Comparison of ENCODE assay signal across 7 mouse cellular contexts in genomic region chr17:45556514-45557245, GRCm38 (mm10). TPM values are rescaled to one million over a fixed set of nuclear protein-coding genes. Genes with fewer than 3 reads are reported as not detected.
DNase-seq lines count a peak whose midpoint lies in the region; ATAC-seq and TF ChIP-seq lines count a peak whose summit lies in the region.

No protein-coding gene starts in this region.

- TF ChIP-seq POLR2A in thymus, adult 2 months (IDR thresholded peaks at IDR 0.05; ENCODE audit: control insufficient read depth, extremely low read depth, insufficient read depth, low read length, poor library complexity): no peak

- H3K4me2 ChIP-seq in heart, embryonic 15.5 days: peak overlapping the region; percentile 77

- peaks cover 33% of the 10 kb centered on the region for H3K4me1 ChIP-seq in thymus, adult 2 months (replicated peaks; ENCODE audit: control insufficient read depth, insufficient read depth, low read length)
- H3K4me1 ChIP-seq in heart, embryonic 15.5 days (replicated peaks): peaks cover 26% of the 10 kb centered on the region

- peak overlapping the region; percentile 91 for H3K27ac ChIP-seq in thymus, adult 2 months (ENCODE audit: control insufficient read depth, insufficient read depth, low read length)
- H3K27ac ChIP-seq in heart, embryonic 15.5 days: no peak overlapping the region
- H3K27ac ChIP-seq in macrophage: peak overlapping the region; percentile 37

- no peaks in the 10 kb centered on the region for H3K9me3 ChIP-seq in heart, embryonic 15.5 days (replicated peaks)

- H3K27me3 ChIP-seq in thymus, adult 2 months (ENCODE audit: control insufficient read depth, insufficient read depth, low read length): no peaks in the 10 kb centered on the region
- H3K27me3 ChIP-seq in heart, embryonic 15.5 days: peaks cover 28% of the 10 kb centered on the region

- WGBS in thymus, adult 2 months: under 1% methylated on average over 3 of the region's 3 CpGs
- 57% methylated on average over 3 of the region's 3 CpGs for WGBS in heart, embryonic 15.5 days
- 3% methylated on average over 3 of the region's 3 CpGs for WGBS in macrophage (ENCODE audit: missing documents)

- peak overlapping the region; percentile 62; the same call in 1 of the 2 replicates for H3K9ac ChIP-seq in heart, embryonic 15.5 days

- peak; percentile 52 for DNase-seq in thymus, adult 2 months
- no peak for DNase-seq in thymus, postnatal 10 days (ENCODE audit: low spot score in 2 of 2)
- DNase-seq in thymus, postnatal 4 days: peak; percentile 48
- no peak for DNase-seq in MN1 (ENCODE audit: low spot score)
- no peak for DNase-seq in right cerebral cortex, postnatal 10 days (ENCODE audit: low spot score in 2 of 2)

- peak overlapping the region; percentile 97 for H3K4me3 ChIP-seq in thymus, adult 2 months (ENCODE audit: control insufficient read depth, insufficient read depth, low read length)
- H3K4me3 ChIP-seq in heart, embryonic 15.5 days: peak overlapping the region; percentile 51
- H3K4me3 ChIP-seq in macrophage (ENCODE audit: inconsistent target): peak overlapping the region; percentile 60

- H3K36me3 ChIP-seq in thymus, adult 2 months (ENCODE audit: control insufficient read depth, insufficient read depth, low read length): 0 out of 2 replicates have a peak, but pooled peaks cover 12% of the 10 kb centered on the region
- H3K36me3 ChIP-seq in heart, embryonic 15.5 days: no peaks in the 10 kb centered on the region
- H3K36me3 ChIP-seq in macrophage (ENCODE audit: inconsistent target): peaks cover 15% of the 10 kb centered on the region; the same call in 1 of the 2 replicates

- TF ChIP-seq CTCF in thymus, adult 2 months (IDR thresholded peaks at IDR 0.05; ENCODE audit: borderline replicate concordance, control insufficient read depth, extremely low read depth, insufficient read depth, low read length, poor library complexity): no peak

- no peak for ATAC-seq in heart, embryonic 15.5 days (replicated peaks; ENCODE audit: insufficient number of reproducible peaks, insufficient read depth, low FRiP score, low read depth)

- H3K79me2 ChIP-seq in macrophage (ENCODE audit: inconsistent target): peaks cover 7% of the 10 kb centered on the region; the same call in 1 of the 2 replicates

RNA-seq across cellular contexts. Expression of gene Nfkbie, which starts 1.2 kb away (rescaled TPM):
- 64.5 and 77.4 TPM in 2 replicates for polyA plus RNA-seq in thymus, adult 2 months (2012; rRNA removed)
- 3.0 and 6.8 TPM in 2 replicates for polyA plus RNA-seq in heart, embryonic 15.5 days (2015; fragmentation: Nextera tagmentation; extraction: Ambion mirVana)
- 100 to 1,000 TPM in 18 of 26 experiments, 10 to 100 TPM in 8; 11.3 to 677 (median 279) TPM for total RNA-seq in macrophage (2018; cell fraction: chromatin; rRNA removed)
- total RNA-seq in macrophage (2018; cell fraction: cytosol; rRNA removed): 100 to 1,000 TPM in 8 of 26 experiments, 10 to 100 TPM in 16, 1 to 10 TPM in 2; 7.9 to 269 (median 43.5) TPM
- 100 to 1,000 TPM in 19 of 26 experiments, 10 to 100 TPM in 6, 1 to 10 TPM in 1; 9.8 to 645 (median 296) TPM for total RNA-seq in macrophage (2018; cell fraction: nucleus; rRNA removed)
- polyA plus RNA-seq in macrophage (2018): 5.5 to 11.3 TPM (median 9.9 TPM) in 3 replicates

RNA-seq across cellular contexts. Expression of gene Slc35b2, which starts 7.0 kb away (rescaled TPM):
- polyA plus RNA-seq in thymus, adult 2 months (2012; rRNA removed): 135 and 137 TPM in 2 replicates
- 75.8 and 98.4 TPM in 2 replicates for polyA plus RNA-seq in heart, embryonic 15.5 days (2015; fragmentation: Nextera tagmentation; extraction: Ambion mirVana)
- 100 to 1,000 TPM in 12 of 26 experiments, 10 to 100 TPM in 14; 21.2 to 410 (median 74.1) TPM for total RNA-seq in macrophage (2018; cell fraction: chromatin; rRNA removed)
- total RNA-seq in macrophage (2018; cell fraction: cytosol; rRNA removed): 10 to 100 TPM; 41.0 to 71.6 (median 56.5) TPM
- 100 to 1,000 TPM in 13 of 26 experiments, 10 to 100 TPM in 13; 49.8 to 383 (median 91.4) TPM for total RNA-seq in macrophage (2018; cell fraction: nucleus; rRNA removed)
- polyA plus RNA-seq in macrophage (2018): 41.2 to 72.8 TPM (median 58.2 TPM) in 3 replicates

RNA-seq across cellular contexts. Expression of gene Tmem151b, which starts 7.2 kb away (rescaled TPM):
- 44.6 and 65.5 TPM in 2 replicates for polyA plus RNA-seq in thymus, adult 2 months (2012; rRNA removed)
- 0.96 and 1.5 TPM in 2 replicates for polyA plus RNA-seq in heart, embryonic 15.5 days (2015; fragmentation: Nextera tagmentation; extraction: Ambion mirVana)
- total RNA-seq in macrophage (2018; cell fraction: chromatin; rRNA removed): under 1 TPM in 2 of 26 experiments, not detected in 24; 0.13 to 0.20 TPM
- total RNA-seq in macrophage (2018; cell fraction: cytosol; rRNA removed): not detected
- under 1 TPM in 2 of 26 experiments, not detected in 24; 0.12 to 0.20 TPM for total RNA-seq in macrophage (2018; cell fraction: nucleus; rRNA removed)
- polyA plus RNA-seq in macrophage (2018): 0.03 TPM in 1 of 3 replicates, not detected in the others

RNA-seq across cellular contexts. Expression of gene Hsp90ab1, which starts 16.4 kb away (rescaled TPM):
- polyA plus RNA-seq in thymus, adult 2 months (2012; rRNA removed): 455 and 506 TPM in 2 replicates
- polyA plus RNA-seq in heart, embryonic 15.5 days (2015; fragmentation: Nextera tagmentation; extraction: Ambion mirVana): 1,147 and 1,218 TPM in 2 replicates
- total RNA-seq in macrophage (2018; cell fraction: chromatin; rRNA removed): 100 to 1,000 TPM in 24 of 26 experiments, 10 to 100 TPM in 2; 75.3 to 326 (median 157) TPM
- total RNA-seq in macrophage (2018; cell fraction: cytosol; rRNA removed): 1,000 to 10,000 TPM in 1 of 26 experiments, 100 to 1,000 TPM in 25; 478 to 1,021 (median 622) TPM
- total RNA-seq in macrophage (2018; cell fraction: nucleus; rRNA removed): 100 to 1,000 TPM; 134 to 740 (median 322) TPM
- polyA plus RNA-seq in macrophage (2018): 519 to 1,022 TPM (median 909 TPM) in 3 replicates

RNA-seq across cellular contexts. Expression of gene Tcte1, which starts 33.4 kb away (rescaled TPM):
- polyA plus RNA-seq in thymus, adult 2 months (2012; rRNA removed): 0.87 and 1.2 TPM in 2 replicates
- 0.16 and 0.29 TPM in 2 replicates for polyA plus RNA-seq in heart, embryonic 15.5 days (2015; fragmentation: Nextera tagmentation; extraction: Ambion mirVana)
- not detected for total RNA-seq in macrophage (2018; cell fraction: chromatin; rRNA removed)
- total RNA-seq in macrophage (2018; cell fraction: cytosol; rRNA removed): not detected
- not detected for total RNA-seq in macrophage (2018; cell fraction: nucleus; rRNA removed)
- not detected in 3 replicates for polyA plus RNA-seq in macrophage (2018)

Comparison
In these comparisons a context has a peak if more than half of its experiments do, and no peak if none do; other contexts are left out.
1. DNase-seq: peak in thymus, adult 2 months (single experiment) and thymus, postnatal 4 days (single experiment); none in thymus, postnatal 10 days (0 of 2), MN1 (single experiment) and right cerebral cortex, postnatal 10 days (0 of 2).
2. RNA of gene Tmem151b, which starts 7.2 kb away (polyA plus RNA-seq): 44.6 to 65.5 TPM in thymus, adult 2 months; 0.96 to 1.5 TPM in heart, embryonic 15.5 days and 0.03 TPM in macrophage; every median in the first group is over 10 times any median in the second.
3. Peak in every context shown above with its lines, with median percentiles within 50 percentile points of each other: H3K4me3 ChIP-seq.